10 mouse cellular contexts compared by ENCODE assay signal in genomic region chr17:8316251-8316650, GRCm38 (mm10). TPM values are rescaled to one million over a fixed set of nuclear protein-coding genes. Genes with fewer than 3 reads are reported as not detected.
DNase-seq lines count a peak whose midpoint lies in the region; ATAC-seq and TF ChIP-seq lines count a peak whose summit lies in the region.
"Had no signal": no experiment of that assay in that cellular context is flagged by ENCODE, and none has a peak within 500 bp of the region (broad histone marks: within the 10 kb centered on the region; RNA-seq: fewer than 3 reads in every experiment).

No protein-coding gene starts in this region.

- no peaks in the 10 kb centered on the region for H3K36me3 ChIP-seq in splenic B cell, adult 2 months (ENCODE audit: control insufficient read depth, insufficient read depth, low read length, poor library complexity, severe bottlenecking)
- H3K36me3 ChIP-seq in kidney, embryonic 16.5 days (ENCODE audit: insufficient read depth, low read length): no peaks in the 10 kb centered on the region

- 65% methylated on average over 1 of the region's 1 CpGs for whole genome bisulfite sequencing in kidney, embryonic 16.5 days

- 0 out of 2 replicates have a peak, but pooled peaks cover 9% of the 10 kb centered on the region for H3K4me1 ChIP-seq in embryonic fibroblast, embryonic 13.5 days (ENCODE audit: control insufficient read depth, insufficient read depth, low read length)
- H3K4me1 ChIP-seq in kidney, embryonic 16.5 days (ENCODE audit: insufficient read depth, low read length): peaks cover 14% of the 10 kb centered on the region

- no peaks in the 10 kb centered on the region for H3K27me3 ChIP-seq in splenic B cell, adult 2 months (ENCODE audit: control insufficient read depth, insufficient read depth, low read length, poor library complexity, severe bottlenecking)
- H3K27me3 ChIP-seq in kidney, embryonic 16.5 days (ENCODE audit: insufficient read depth, low read length): no peaks in the 10 kb centered on the region
- H3K27me3 ChIP-seq: megakaryocyte, embryonic 14.5 days had no signal

- TF ChIP-seq CTCF in embryonic fibroblast, embryonic 13.5 days (IDR thresholded peaks at IDR 0.05; ENCODE audit: borderline replicate concordance, insufficient read depth, low read length): peak; percentile 17; the same call in 1 of the 2 replicates

- peak; percentile 54 to 55 for DNase-seq in cerebellum, postnatal 10 days
- no peak for DNase-seq in cerebellum, postnatal 4 days (ENCODE audit: low spot score in 2 of 2)
- peak; percentile 41 to 49 for DNase-seq in layer of hippocampus, postnatal 10 days (ENCODE audit: low spot score in 2 of 2)
- no peak for DNase-seq in layer of hippocampus, adult 9-10 months (ENCODE audit: low spot score)
- DNase-seq in splenic B cell, adult 2 months (ENCODE audit: low read depth, low spot score): peak; percentile 59
- no peak for DNase-seq in gastrocnemius, adult 8-10 months (ENCODE audit: low spot score in 2 of 2)
- DNase-seq: heart, adult 18-20 months had no signal

- no peak for TF ChIP-seq POLR2A in embryonic fibroblast, embryonic 13.5 days (IDR thresholded peaks at IDR 0.05; ENCODE audit: low read depth, low read length)

- no peak overlapping the region for H3K4me3 ChIP-seq in embryonic fibroblast, embryonic 13.5 days (ENCODE audit: insufficient read depth, low read length)
- no peak overlapping the region for H3K4me3 ChIP-seq in kidney, embryonic 16.5 days (ENCODE audit: low read length)
- H3K4me3 ChIP-seq: megakaryocyte, embryonic 14.5 days had no signal

- no peak overlapping the region for H3K4me2 ChIP-seq in kidney, embryonic 16.5 days (replicated peaks; ENCODE audit: low read depth, low read length)

- H3K27ac ChIP-seq in embryonic fibroblast, embryonic 13.5 days (ENCODE audit: insufficient read depth, low read length): no peak overlapping the region
- H3K27ac ChIP-seq in kidney, embryonic 16.5 days (ENCODE audit: low read length): no peak overlapping the region

- H3K9ac ChIP-seq in kidney, embryonic 16.5 days (replicated peaks; ENCODE audit: low read length): no peak overlapping the region

- no peak for ATAC-seq in kidney, embryonic 16.5 days (ENCODE audit: low FRiP score, low TSS enrichment)

- no peaks in the 10 kb centered on the region for H3K9me3 ChIP-seq in kidney, embryonic 16.5 days (ENCODE audit: low read length)
- H3K9me3 ChIP-seq: megakaryocyte, embryonic 14.5 days had no signal

RNA-seq across cellular contexts. Expression of gene Sft2d1, which starts 5.3 kb away (rescaled TPM):
- 10 to 100 TPM; 64.9 to 67.6 TPM for total RNA-seq in layer of hippocampus, postnatal 10 days (2021)
- 47.3 and 56.3 TPM in 2 replicates for polyA plus RNA-seq in embryonic fibroblast, embryonic 13.5 days (2011; ENCODE audit: insufficient read length, low read depth, missing spikeins)
- total RNA-seq in gastrocnemius, adult 8-10 months (2022): 1 to 10 TPM; 7.1 to 8.1 (median 7.7) TPM
- 76.4 and 93.9 TPM in 2 replicates for polyA plus RNA-seq in kidney, embryonic 16.5 days (2015; fragmentation: Nextera tagmentation; extraction: Ambion mirVana)

RNA-seq across cellular contexts. Expression of gene Prr18, which starts 21.0 kb away (rescaled TPM):
- 10 to 100 TPM in 1 of 2 experiments, 1 to 10 TPM in 1; 9.3 to 11.1 TPM for total RNA-seq in layer of hippocampus, postnatal 10 days (2021)
- not detected in 2 replicates for polyA plus RNA-seq in embryonic fibroblast, embryonic 13.5 days (2011; ENCODE audit: insufficient read length, low read depth, missing spikeins)
- under 1 TPM in 3 of 4 experiments, not detected in 1; 0.08 to 0.46 (median 0.10) TPM for total RNA-seq in gastrocnemius, adult 8-10 months (2022)
- 0.19 and 0.33 TPM in 2 replicates for polyA plus RNA-seq in kidney, embryonic 16.5 days (2015; fragmentation: Nextera tagmentation; extraction: Ambion mirVana)

RNA-seq across cellular contexts. Expression of gene Mpc1, which starts 33.5 kb away (rescaled TPM):
- total RNA-seq in layer of hippocampus, postnatal 10 days (2021): 100 to 1,000 TPM; 147 to 163 TPM
- 53.0 and 79.3 TPM in 2 replicates for polyA plus RNA-seq in embryonic fibroblast, embryonic 13.5 days (2011; ENCODE audit: insufficient read length, low read depth, missing spikeins)
- total RNA-seq in gastrocnemius, adult 8-10 months (2022): 100 to 1,000 TPM; 425 to 485 (median 461) TPM
- 178 and 202 TPM in 2 replicates for polyA plus RNA-seq in kidney, embryonic 16.5 days (2015; fragmentation: Nextera tagmentation; extraction: Ambion mirVana)

RNA-seq across cellular contexts. Expression of gene T2, which starts 39.5 kb away (rescaled TPM):
- under 1 TPM; 0.87 to 0.89 TPM for total RNA-seq in layer of hippocampus, postnatal 10 days (2021)
- polyA plus RNA-seq in embryonic fibroblast, embryonic 13.5 days (2011; ENCODE audit: insufficient read length, low read depth, missing spikeins): not detected in 2 replicates
- not detected for total RNA-seq in gastrocnemius, adult 8-10 months (2022)
- 0.62 and 0.63 TPM in 2 replicates for polyA plus RNA-seq in kidney, embryonic 16.5 days (2015; fragmentation: Nextera tagmentation; extraction: Ambion mirVana)

Comparison
In these comparisons a context has a peak if more than half of its experiments do, and no peak if none do; other contexts are left out.
1. DNase-seq: peak in cerebellum, postnatal 10 days (2 of 2), layer of hippocampus, postnatal 10 days (2 of 2) and splenic B cell, adult 2 months (single experiment); none in cerebellum, postnatal 4 days (0 of 2), layer of hippocampus, adult 9-10 months (single experiment) and gastrocnemius, adult 8-10 months (0 of 2).
2. RNA of gene Sft2d1, which starts 5.3 kb away (total RNA-seq): 64.9 to 67.6 TPM in layer of hippocampus, postnatal 10 days; 7.1 to 8.1 TPM in gastrocnemius, adult 8-10 months; every median in the first group is over 4 times any median in the second.
3. RNA of gene Prr18, which starts 21.0 kb away (total RNA-seq): 9.3 to 11.1 TPM in layer of hippocampus, postnatal 10 days; 0.08 to 0.46 TPM in gastrocnemius, adult 8-10 months; every median in the first group is over 4 times any median in the second.